In the genomic region with DNA sequence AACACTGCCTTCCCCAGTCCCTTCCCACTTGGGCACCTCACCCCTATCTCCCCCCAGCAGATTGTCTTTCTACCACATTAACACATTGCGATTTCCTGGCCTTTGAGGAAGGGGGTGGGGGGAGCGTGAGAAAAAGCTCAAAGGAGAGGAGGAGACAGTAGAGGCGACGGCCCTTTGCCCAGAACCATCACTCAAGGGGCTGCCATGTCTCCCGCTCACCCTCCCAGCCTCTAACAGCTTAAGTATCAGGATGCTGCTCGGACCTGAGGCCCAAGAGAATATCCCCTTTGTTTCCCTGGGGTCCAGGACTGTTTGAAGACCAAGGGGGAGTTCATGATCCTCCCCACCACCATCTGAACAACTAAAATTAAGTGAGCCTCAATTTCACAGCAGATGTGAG, we compare ENCODE assay signal across 8 mouse cellular contexts. TPM values are rescaled to one million over a fixed set of nuclear protein-coding genes. Genes with fewer than 3 reads are reported as not detected.
A peak's percentile ranks its signal among the peaks of the same experiment; 100 is the strongest.
DNase-seq lines count a peak whose midpoint lies in the region; ATAC-seq and TF ChIP-seq lines count a peak whose summit lies in the region.
"Had no signal": no experiment of that assay in that cellular context is flagged by ENCODE, and none has a peak within 500 bp of the region (broad histone marks: within the 10 kb centered on the region; RNA-seq: fewer than 3 reads in every experiment).

No protein-coding gene starts in this region.

- H3K4me2 ChIP-seq in forebrain, embryonic 15.5 days (replicated peaks), result no peak overlapping the region
- peak overlapping the region; percentile 47 for H3K4me2 ChIP-seq in liver, embryonic 12.5 days
- 0 out of 2 replicates have a peak overlapping the region, but pooled peaks have one; percentile 8 for H3K4me2 ChIP-seq in stomach, postnatal 0 days (replicated peaks; ENCODE audit: low read depth)

- H3K4me1 ChIP-seq in megakaryocyte, embryonic 14.5 days, result peaks cover 73% of the 10 kb centered on the region
- H3K4me1 ChIP-seq in forebrain, embryonic 15.5 days, result peaks cover 35% of the 10 kb centered on the region
- H3K4me1 ChIP-seq in liver, embryonic 12.5 days, result peaks cover 22% of the 10 kb centered on the region
- H3K4me1 ChIP-seq in stomach, postnatal 0 days (replicated peaks; ENCODE audit: control insufficient read depth, insufficient read depth), result no peaks in the 10 kb centered on the region; the same call in 1 of the 2 replicates

- H3K4me3 ChIP-seq in megakaryocyte, embryonic 14.5 days (replicated peaks), result peak overlapping the region; percentile 97
- peak overlapping the region; percentile 5; the same call in 1 of the 2 replicates for H3K4me3 ChIP-seq in forebrain, embryonic 15.5 days
- H3K4me3 ChIP-seq in liver, embryonic 12.5 days, result peak overlapping the region; percentile 12; the same call in 1 of the 2 replicates
- H3K4me3 ChIP-seq in stomach, postnatal 0 days (ENCODE audit: low read depth, low read length), result peak overlapping the region; percentile 3; the same call in 1 of the 2 replicates

- peaks cover 80% of the 10 kb centered on the region for H3K36me3 ChIP-seq in megakaryocyte, embryonic 14.5 days (replicated peaks; ENCODE audit: low read length)
- no peaks in the 10 kb centered on the region for H3K36me3 ChIP-seq in forebrain, embryonic 15.5 days
- H3K36me3 ChIP-seq in liver, embryonic 12.5 days, result no peaks in the 10 kb centered on the region
- H3K36me3 ChIP-seq in stomach, postnatal 0 days (ENCODE audit: control insufficient read depth, insufficient read depth, low read length), result no peaks in the 10 kb centered on the region

- under 1% methylated on average over 6 of the region's 6 CpGs for WGBS in forebrain, embryonic 15.5 days
- 2% methylated on average over 6 of the region's 6 CpGs for WGBS in liver, embryonic 12.5 days (ENCODE audit: insufficient replicate concordance)
- 14% methylated on average over 6 of the region's 6 CpGs for WGBS in stomach, postnatal 0 days

- no peak for TF ChIP-seq CTCF in stomach, postnatal 0 days (IDR thresholded peaks at IDR 0.05; ENCODE audit: low read depth)

- no peaks in the 10 kb centered on the region for H3K9me3 ChIP-seq in megakaryocyte, embryonic 14.5 days
- H3K9me3 ChIP-seq in forebrain, embryonic 15.5 days, result no peaks in the 10 kb centered on the region
- H3K9me3 ChIP-seq in liver, embryonic 12.5 days (replicated peaks), result no peaks in the 10 kb centered on the region
- no peaks in the 10 kb centered on the region for H3K9me3 ChIP-seq in stomach, postnatal 0 days (ENCODE audit: control insufficient read depth, low read length)

- no peak for ATAC-seq in megakaryocyte, adult 5-6 weeks (ENCODE audit: poor library complexity, severe bottlenecking)
- no peak for ATAC-seq in forebrain, embryonic 15.5 days (replicated peaks)
- no peak for ATAC-seq in liver, embryonic 12.5 days
- no peak for ATAC-seq in stomach, postnatal 0 days (ENCODE audit: low FRiP score, low TSS enrichment)

- H3K9ac ChIP-seq in forebrain, embryonic 15.5 days (replicated peaks), result no peak overlapping the region
- H3K9ac ChIP-seq in liver, embryonic 12.5 days, result no peak overlapping the region
- no peak overlapping the region for H3K9ac ChIP-seq in stomach, postnatal 0 days (ENCODE audit: low read length)

- no peak overlapping the region for H3K27ac ChIP-seq in forebrain, embryonic 15.5 days (replicated peaks)
- H3K27ac ChIP-seq in liver, embryonic 12.5 days, result no peak overlapping the region
- H3K27ac ChIP-seq in stomach, postnatal 0 days (replicated peaks), result no peak overlapping the region

- no peak for DNase-seq in stomach, postnatal 0 days (ENCODE audit: low spot score)
- DNase-seq in layer of hippocampus, postnatal 14 days (ENCODE audit: low spot score in 2 of 2), result no peak
- no peak for DNase-seq in adrenal gland, adult 18-20 months (ENCODE audit: low spot score in 2 of 2)
- DNase-seq: cerebellum, adult 9-10 months had no signal

- TF ChIP-seq EP300 in stomach, postnatal 0 days (optimal IDR thresholded peaks at IDR 0.05), result no peak

- H3K27me3 ChIP-seq in megakaryocyte, embryonic 14.5 days (replicated peaks), result no peaks in the 10 kb centered on the region
- H3K27me3 ChIP-seq in forebrain, embryonic 15.5 days, result peaks cover 95% of the 10 kb centered on the region
- peaks cover 99% of the 10 kb centered on the region for H3K27me3 ChIP-seq in liver, embryonic 12.5 days (replicated peaks)
- peaks cover 42% of the 10 kb centered on the region for H3K27me3 ChIP-seq in stomach, postnatal 0 days (ENCODE audit: control insufficient read depth, insufficient read depth, low read length)

RNA-seq across cellular contexts. Expression of gene Gbx2, which starts 1.8 kb away (rescaled TPM):
- polyA plus RNA-seq in megakaryocyte, embryonic 14.5 days (2012; ENCODE audit: insufficient read depth, low replicate concordance), result 68.4 and 75.9 TPM in 2 replicates
- total RNA-seq in megakaryocyte, adult 5-6 weeks (2015), result not detected in 2 replicates
- total RNA-seq in megakaryocyte, adult 5-6 weeks (2017), result not detected in 2 replicates
- polyA plus RNA-seq in forebrain, embryonic 15.5 days (2015; fragmentation: Nextera tagmentation; extraction: Ambion mirVana), result 9.3 and 15.0 TPM in 2 replicates
- 1.7 and 2.0 TPM in 2 replicates for polyA plus RNA-seq in liver, embryonic 12.5 days (2016; fragmentation: Nextera tagmentation; extraction: Ambion mirVana)
- not detected in 2 replicates for polyA plus RNA-seq in stomach, postnatal 0 days (2015; fragmentation: Nextera tagmentation; extraction: Ambion mirVana)
- under 1 TPM in 1 of 2 experiments, not detected in 1; 0.14 TPM for total RNA-seq in layer of hippocampus, postnatal 14 days (2021)
- total RNA-seq in adrenal gland, adult 18-20 months (2021), result not detected

Comparison
In these comparisons a context has a peak if more than half of its experiments do, and no peak if none do; other contexts are left out.
1. H3K4me3 ChIP-seq: peak in every context shown above with its lines; median percentile 97 in megakaryocyte, embryonic 14.5 days; 12 in liver, embryonic 12.5 days; 5 in forebrain, embryonic 15.5 days; 3 in stomach, postnatal 0 days.